Mouse (Mus musculus): ENCODE results near the gene Fuom.

The Fuom gene

DNA sequence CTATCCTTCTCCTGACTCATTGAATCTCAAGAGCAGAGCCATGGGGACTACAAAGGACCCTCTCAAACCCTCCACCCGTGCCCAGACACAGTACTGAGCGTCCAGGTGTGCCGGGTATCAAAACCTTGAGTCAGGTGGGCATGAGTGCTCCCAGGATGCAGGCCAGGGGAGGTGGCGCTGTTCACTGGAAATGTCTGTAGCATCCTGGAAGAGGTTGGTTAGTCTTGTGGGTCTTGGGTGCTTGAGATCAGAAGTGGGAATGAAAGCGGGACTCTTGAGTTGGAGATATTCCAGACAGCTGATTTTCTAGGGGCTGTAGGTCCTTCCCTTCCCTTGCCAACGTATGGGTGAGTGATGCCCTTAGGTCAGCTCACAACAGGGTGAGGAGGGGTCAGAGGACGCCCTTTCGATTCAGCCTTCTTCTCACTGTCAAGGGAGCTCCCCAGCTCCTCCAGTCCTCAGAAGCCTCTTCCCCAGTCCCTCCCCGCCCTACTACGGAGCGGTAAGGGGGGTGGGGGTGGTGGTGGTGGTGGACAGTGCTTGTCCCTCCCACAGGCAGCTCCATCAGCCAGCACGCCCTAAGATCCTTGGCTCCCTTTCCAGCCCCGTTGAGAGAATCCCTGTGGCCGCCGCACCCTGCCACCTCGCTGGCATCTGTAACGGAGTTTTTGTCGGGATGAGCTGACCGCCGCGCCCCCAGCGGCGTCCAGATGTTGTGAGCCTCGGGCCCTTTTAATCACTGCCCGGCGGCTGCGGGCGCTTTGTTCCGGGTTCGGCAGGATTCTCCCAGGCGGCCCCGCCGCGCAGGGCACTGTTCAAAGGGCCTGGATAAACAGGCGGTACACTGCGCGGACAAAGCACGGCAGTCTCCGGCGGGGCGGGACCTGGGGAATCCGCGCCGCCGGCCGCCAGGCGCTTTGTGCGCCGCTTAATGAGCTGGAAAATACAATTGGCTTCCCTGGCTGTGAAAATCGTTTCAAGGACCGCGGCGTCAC, 44.5 kb downstream of the Fuom start:
- CTCF ChIA-PET: no interaction called here

DNA sequence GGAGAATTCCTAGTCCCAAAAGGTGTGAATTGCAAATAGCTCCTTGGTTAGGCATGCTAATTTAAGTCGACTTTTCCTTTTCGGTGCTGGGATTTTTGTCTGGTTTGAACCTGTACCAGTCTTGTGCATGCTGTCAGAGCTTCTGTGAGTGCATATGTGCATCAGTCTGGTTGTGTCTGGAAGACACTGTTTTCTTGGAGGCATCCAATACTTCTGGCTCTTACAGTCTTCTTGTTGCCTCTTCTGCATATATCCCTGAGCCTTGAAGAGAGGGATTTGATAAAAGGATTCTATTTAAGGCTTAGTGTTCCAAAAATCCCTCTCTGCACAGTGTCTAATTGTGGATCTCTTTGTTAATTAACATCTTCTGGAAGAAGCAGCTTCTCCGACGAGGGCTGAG, 48.1 kb downstream of the Fuom start:
- CTCF ChIA-PET: no interaction called here

DNA sequence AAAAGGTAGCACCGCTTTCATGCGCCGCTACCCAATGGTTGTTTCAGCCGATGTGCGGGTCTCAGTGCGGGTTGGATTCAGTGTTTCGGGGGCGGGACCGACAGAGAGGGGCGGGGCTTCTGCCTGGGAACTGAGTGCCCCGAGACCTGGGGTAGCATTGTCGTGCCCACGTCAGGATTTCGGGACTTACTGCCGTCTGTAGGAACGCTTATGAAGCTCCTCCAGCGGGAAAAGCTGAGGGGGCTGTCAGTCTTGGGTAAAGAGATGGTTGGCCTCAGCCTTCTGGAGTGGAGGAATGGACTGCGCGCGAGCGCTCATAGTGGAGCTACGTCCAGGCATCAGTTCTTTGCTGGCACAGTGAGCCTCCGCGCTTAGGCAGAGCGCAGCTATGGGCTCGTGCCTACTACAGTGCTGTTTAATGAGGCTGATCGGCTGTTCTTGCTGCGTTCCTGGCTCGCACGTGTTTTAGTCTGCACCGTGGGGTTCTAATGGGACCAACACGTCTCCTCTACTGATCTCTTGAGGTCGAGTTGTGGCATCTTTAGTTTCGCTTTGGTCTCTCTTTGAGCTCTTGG, 53.0 kb downstream of the Fuom start:
- CTCF ChIA-PET: no interaction called here

DNA sequence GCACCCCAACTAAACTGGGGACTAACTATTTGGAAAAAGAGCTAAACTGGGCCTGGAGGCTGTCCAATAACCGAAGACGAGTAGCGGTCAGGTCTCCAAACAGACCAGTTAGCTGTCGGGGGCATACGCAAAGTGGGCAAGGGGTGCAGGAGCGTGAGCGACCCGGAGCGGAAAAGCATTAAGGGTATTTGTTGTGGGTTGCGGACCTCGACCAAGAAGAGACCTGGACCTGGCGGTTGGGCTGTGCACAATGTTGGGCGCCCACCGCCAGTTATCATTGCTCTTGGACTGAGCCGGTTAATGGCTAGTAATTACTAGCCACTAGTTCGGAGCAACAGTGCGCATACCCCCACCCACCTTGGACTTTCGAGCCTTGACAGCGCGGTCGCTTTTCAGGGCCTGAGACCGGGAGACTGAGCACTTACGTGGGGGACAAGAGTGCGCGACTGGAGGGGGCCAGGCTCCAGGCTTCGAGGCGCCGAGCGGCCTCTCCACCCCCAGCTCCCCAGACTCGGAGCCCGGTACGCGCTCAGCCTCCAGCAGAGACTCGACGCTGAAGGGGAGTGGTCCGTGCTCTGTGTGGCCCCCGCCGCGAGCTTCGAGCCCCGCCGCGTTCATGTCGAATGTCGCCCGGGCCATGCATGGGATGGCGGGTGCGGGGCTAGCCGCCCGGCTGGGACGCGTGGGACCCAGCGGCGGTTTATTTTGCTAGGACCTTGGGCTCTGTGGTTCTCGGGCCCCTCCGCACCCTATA, 53.7 kb downstream of the Fuom start, which contains the start of gene Msx3:
Gene Msx3 (minus strand): TSS at position 729 of the 754 bp plus-strand sequence.
- CTCF ChIA-PET: no interaction called here

DNA sequence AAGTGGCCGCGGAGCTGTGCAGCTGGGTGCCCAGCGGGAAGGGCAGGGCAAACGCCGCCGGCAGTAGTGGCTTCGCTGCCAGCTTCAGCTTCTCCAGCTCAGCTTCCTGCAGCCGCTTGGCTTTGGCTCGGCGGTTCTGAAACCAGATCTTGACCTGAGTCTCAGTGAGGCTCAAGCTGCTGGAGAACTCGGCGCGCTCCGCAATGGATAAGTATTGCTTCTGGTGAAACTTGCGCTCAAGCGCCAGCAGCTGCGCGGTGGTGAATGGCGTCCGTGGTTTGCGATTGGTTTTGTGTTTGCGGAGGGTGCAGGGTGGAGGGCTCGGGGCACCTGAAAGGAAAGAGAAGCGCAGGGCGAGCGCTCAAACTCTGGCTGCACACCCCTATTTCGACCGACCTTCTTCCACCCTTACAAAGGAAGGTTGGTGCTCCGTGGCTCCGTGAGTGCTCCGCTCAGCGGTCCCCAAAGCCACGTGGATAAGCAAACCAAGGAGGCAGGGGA, 54.4 kb downstream of the Fuom start:
- CTCF ChIA-PET: no interaction called here

Data from spleen, embryonic (tissue).